Mouse (Mus musculus) cerebellum, postnatal 4 days (tissue): ENCODE results near the gene Zfp536.

ENCODE experiments used
- DNase-seq, 2 experiments: peaks; one replicate each; pipeline ENCODE4 v3.0.0; 2022; ENCODE audit warnings: low spot score in 2 of 2, mixed read lengths in 1 of 2

Zfp536 gene

GRCm38 (mm10) chr7:37773312-37773702 lies at the start of gene Zfp536:
Gene Zfp536, minus strand, starts transcription at chr7:37773641.
- peak in 1 of 2 experiments; percentile 25 for DNase-seq

- no peak for DNase-seq
Measured at GRCm38 (mm10) chr7:37820670-37821301, 47.3 kb upstream of the Zfp536 start.

GRCm38 (mm10) chr7:37818631-37819340 lies 45.3 kb upstream of the Zfp536 start:
- DNase-seq = no peak

- no peak for DNase-seq
Measured at GRCm38 (mm10) chr7:37816901-37817300, 43.5 kb upstream of the Zfp536 start.

GRCm38 (mm10) chr7:37814844-37815406 lies 41.5 kb upstream of the Zfp536 start:
- no peak for DNase-seq

- DNase-seq = no peak
Measured at GRCm38 (mm10) chr7:37813676-37814075, 40.2 kb upstream of the Zfp536 start.

- no peak for DNase-seq
Measured at GRCm38 (mm10) chr7:37809908-37810307, 36.5 kb upstream of the Zfp536 start.

- DNase-seq = no peak
Measured at GRCm38 (mm10) chr7:37809001-37809400, 35.6 kb upstream of the Zfp536 start.

GRCm38 (mm10) chr7:37801160-37801559 lies 27.7 kb upstream of the Zfp536 start:
- DNase-seq = no peak

- DNase-seq = no peak
Measured at GRCm38 (mm10) chr7:37788721-37789120, 15.3 kb upstream of the Zfp536 start.

- peak; percentile 59 to 81 for DNase-seq
Measured at GRCm38 (mm10) chr7:37775502-37775901, 2.1 kb upstream of the Zfp536 start.

GRCm38 (mm10) chr7:37774463-37774970 lies 1.1 kb upstream of the Zfp536 start:
- DNase-seq = no peak

- no peak for DNase-seq
Measured at GRCm38 (mm10) chr7:37773906-37774305, 465 bp upstream of the Zfp536 start.

GRCm38 (mm10) chr7:37772376-37773311 lies 797 bp downstream of the Zfp536 start:
- peak in 1 of 2 experiments; percentile 61 for DNase-seq

GRCm38 (mm10) chr7:37771491-37772375 lies 1.7 kb downstream of the Zfp536 start:
- peak; percentile 39 to 60 for DNase-seq

- peak; percentile 80 to 93 for DNase-seq
Measured at GRCm38 (mm10) chr7:37770400-37771050, 2.9 kb downstream of the Zfp536 start.

GRCm38 (mm10) chr7:37769526-37770399 lies 3.7 kb downstream of the Zfp536 start:
- peak in 1 of 2 experiments; percentile 50 for DNase-seq

- DNase-seq = peak in 1 of 2 experiments; percentile 42
Measured at GRCm38 (mm10) chr7:37769004-37769403, 4.4 kb downstream of the Zfp536 start.

GRCm38 (mm10) chr7:37768310-37768940 lies 5.0 kb downstream of the Zfp536 start:
- DNase-seq = no peak
